Mouse (Mus musculus) kidney, postnatal 10 days (tissue): ENCODE measurements around the gene Tm4sf1.
A peak's percentile ranks its signal among the peaks of the same experiment; 100 is the strongest.

ENCODE experiments used
- DNase-seq: peaks from one replicate; pipeline ENCODE4 v3.0.0; 2021; ENCODE audit warnings: mixed read lengths

The Tm4sf1 gene

GRCm38 (mm10) chr3:57287438-57287837 lies 14.3 kb downstream of the Tm4sf1 start:
- DNase-seq: no peak

GRCm38 (mm10) chr3:57278225-57278624 lies 23.6 kb downstream of the Tm4sf1 start:
- no peak for DNase-seq

- no peak for DNase-seq
Measured at GRCm38 (mm10) chr3:57277453-57277852, 24.3 kb downstream of the Tm4sf1 start.

- DNase-seq: no peak
Measured at GRCm38 (mm10) chr3:57276821-57277220, 25.0 kb downstream of the Tm4sf1 start.

DNA sequence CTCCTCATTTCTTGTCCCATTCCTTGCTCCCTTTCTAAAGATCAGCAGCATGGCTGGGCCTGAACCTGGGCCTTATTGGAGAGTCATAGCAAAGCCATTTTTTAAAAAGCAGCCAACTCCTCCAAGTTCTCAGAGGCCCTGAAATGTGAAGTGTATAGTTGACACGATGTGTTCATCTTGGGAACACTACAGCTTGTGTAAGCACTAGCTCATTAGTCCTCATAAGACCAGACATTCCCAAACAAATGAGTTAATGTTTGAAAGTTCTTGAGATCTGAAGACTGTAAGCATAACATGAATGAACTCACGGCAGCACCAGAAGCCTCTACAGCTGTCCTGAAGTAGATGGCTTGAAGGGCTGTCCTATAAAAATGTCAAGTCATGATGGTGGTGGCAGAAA lies 32.8 kb downstream of the Tm4sf1 start:
- DNase-seq: no peak

GRCm38 (mm10) chr3:57267559-57268173 lies 34.1 kb downstream of the Tm4sf1 start:
- DNase-seq: peak; percentile 64

DNA sequence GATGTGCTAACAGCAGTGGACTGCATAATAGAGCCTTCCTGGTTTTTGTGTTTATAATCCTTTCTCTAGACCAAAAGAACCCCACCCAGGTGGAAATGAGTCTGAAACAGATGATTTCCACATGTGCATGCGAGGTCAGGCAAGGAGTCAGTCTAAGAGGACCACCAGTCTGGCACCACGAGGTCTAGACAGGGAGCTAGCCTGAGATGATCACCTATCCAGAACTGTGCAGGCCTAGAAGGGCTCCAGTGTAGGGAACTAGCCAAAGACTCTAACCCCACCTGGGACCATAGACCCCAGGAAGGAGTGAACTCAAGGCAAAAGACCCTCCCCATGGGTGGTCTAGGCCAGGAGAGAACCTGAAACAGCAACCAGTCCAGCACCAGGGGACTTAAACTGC lies 48.7 kb downstream of the Tm4sf1 start:
- DNase-seq: no peak

GRCm38 (mm10) chr3:57252551-57252950 lies 49.2 kb downstream of the Tm4sf1 start:
- DNase-seq: no peak

- no peak for DNase-seq
Measured at GRCm38 (mm10) chr3:57245242-57245641, 56.5 kb downstream of the Tm4sf1 start.
